Comparison of ENCODE assay signal across 15 mouse cellular contexts in genomic region chr1:171772121-171772735, GRCm38 (mm10).
"Had no signal": no experiment of that assay in that cellular context is flagged by ENCODE, and none has a peak within 500 bp of the region (broad histone marks: within the 10 kb centered on the region; RNA-seq: fewer than 3 reads in every experiment).

No protein-coding gene starts in this region.

- H3K4me3 ChIP-seq: layer of hippocampus, adult 2 months; limb, embryonic 12.5 days; liver, embryonic 13.5 days; lung, embryonic 15.5 days; midbrain, embryonic 10.5 days; midbrain, embryonic 15.5 days; neural tube, embryonic 15.5 days had no signal

- ATAC-seq: liver, postnatal 0 days; midbrain, embryonic 15.5 days had no signal

- H3K27ac ChIP-seq: kidney, postnatal 0 days; layer of hippocampus, adult 2 months; limb, embryonic 12.5 days; liver, embryonic 13.5 days; lung, embryonic 15.5 days; midbrain, embryonic 10.5 days; midbrain, embryonic 15.5 days; neural tube, embryonic 15.5 days; stomach, postnatal 0 days had no signal

- DNase-seq: kidney, adult 11 months; kidney, adult 9 months; kidney, postnatal 4 days; liver; liver, embryonic 13.5 days; liver, postnatal 0 days; lung, postnatal 14 days had no signal

- H3K4me1 ChIP-seq: limb, embryonic 12.5 days; liver, embryonic 13.5 days; lung, embryonic 15.5 days; midbrain, embryonic 10.5 days; midbrain, embryonic 15.5 days; neural tube, embryonic 15.5 days had no signal

- H3K27me3 ChIP-seq: limb, embryonic 12.5 days; liver, embryonic 13.5 days; lung, embryonic 15.5 days; midbrain, embryonic 15.5 days; neural tube, embryonic 15.5 days had no signal

- H3K36me3 ChIP-seq: limb, embryonic 12.5 days; liver, embryonic 13.5 days; lung, embryonic 15.5 days; midbrain, embryonic 10.5 days; midbrain, embryonic 15.5 days; neural tube, embryonic 15.5 days had no signal
